Mouse (Mus musculus) Patski (cell line): ENCODE data around the gene 4930486L24Rik. TPM values are rescaled to one million over a fixed set of nuclear protein-coding genes. Genes with fewer than 3 reads are reported as not detected.

ENCODE experiments used
- ATAC-seq: fragments of 100-300 bp; one replicate; pipeline ENCODE4 v1.8.0; 2021
- CTCF ChIA-PET: fragments of 350-600 bp; sonication (Branson Sonifier 250); formaldehyde crosslinking; loops from one replicate; lab custom pipeline; 2022; ENCODE audit warnings: inconsistent platforms; lab: Charles Lee
- POLR2A ChIA-PET: fragments of 350-600 bp; sonication (Branson Sonifier 250); formaldehyde crosslinking; loops from one replicate; lab custom pipeline; 2022; ENCODE audit warnings: antibody characterized with exemption, inconsistent platforms; lab: Charles Lee
- DNase-seq: peaks from one replicate; pipeline ENCODE4 v3.0.0-alpha.2; 2011; ENCODE audit warnings: low read depth, low spot score
- H3K27me3 ChIP-seq: fragments of 371-371 bp; one replicate; pipeline ENCODE4 v1.5.1; 2021
- CTCF ChIP-seq: fragments of 100-300 bp; IDR thresholded peaks from one replicate; pipeline ENCODE4 v1.5.1; 2021
- in situ Hi-C: fragments of 300-500 bp; cut with MboI; formaldehyde crosslinking; loops from 3 replicates; pipeline ENCODE4 v1.11.1; 2018; ENCODE audit warnings: low pct_unique_long_range_greater_than_20kb, mixed read lengths
- polyA plus RNA-seq: library from polyadenylated mRNA; unstranded; gene quantifications from one replicate; pipeline ENCODE4 v1.2.3, GENCODE M21; 2021

Gene 4930486L24Rik
- polyA plus RNA-seq, 1 experiment from 2014 or later: 0.33 TPM

- DNase-seq: no peak
- no peak for ATAC-seq
- POLR2A ChIA-PET: no interaction called here
- in situ Hi-C loops: no loop called here
- peak; percentile 53 for TF ChIP-seq CTCF
- H3K27me3 ChIP-seq: no peaks in the 10 kb centered on the region
- CTCF ChIA-PET: interaction anchor here (0.7 to 1.6 kb wide), 3 partner anchors 9 to 415 kb away, joined by 3 to 4 read pairs (median 3); no protein-coding TSS in a partner anchor
Observed at GRCm38 (mm10) chr13:60826052-60826451, 38.2 kb downstream of the 4930486L24Rik start.

- DNase-seq: peak; percentile 17
- no peak for TF ChIP-seq CTCF
- no peaks in the 10 kb centered on the region for H3K27me3 ChIP-seq
- in situ Hi-C loops: no loop called here
- POLR2A ChIA-PET: no interaction called here
- CTCF ChIA-PET: interaction anchor here (1.1 to 2.4 kb wide), 4 partner anchors 16 to 74 kb away, joined by 3 to 14 read pairs (median 6); no protein-coding TSS in a partner anchor
- ATAC-seq: peak; percentile 35
Observed at GRCm38 (mm10) chr13:60820486-60821175, 43.6 kb downstream of the 4930486L24Rik start.

- peak; percentile 82 for TF ChIP-seq CTCF
- ChIA-PET CTCF (interaction anchor here (1.1 to 2.4 kb wide), 4 partner anchors 17 to 72 kb away, joined by 3 to 14 read pairs (median 6); no protein-coding TSS in a partner anchor), POLR2A (no interaction called here)
- DNase-seq (no peak), ATAC-seq (peak; percentile 39)
- in situ Hi-C loops: loop anchor here (5.0 kb wide), 1 partner anchor 57 kb away; no protein-coding TSS in a partner anchor
- no peaks in the 10 kb centered on the region for H3K27me3 ChIP-seq
Observed at GRCm38 (mm10) chr13:60819469-60819868, 44.8 kb downstream of the 4930486L24Rik start.

- ATAC-seq (no peak), DNase-seq (no peak)
- no peaks in the 10 kb centered on the region for H3K27me3 ChIP-seq
- TF ChIP-seq CTCF: no peak
- in situ Hi-C loops: no loop called here
- CTCF ChIA-PET: no interaction called here
- POLR2A ChIA-PET: interaction anchor here (0.6 kb wide), 1 partner anchor 951 kb away, joined by 4 read pairs; no protein-coding TSS in a partner anchor
Observed at GRCm38 (mm10) chr13:60813722-60814121, 50.6 kb downstream of the 4930486L24Rik start.

- DNase-seq (no peak), ATAC-seq (no peak)
- no peak for TF ChIP-seq CTCF
- in situ Hi-C loops: no loop called here
- ChIA-PET POLR2A (no interaction called here), CTCF (no interaction called here)
- H3K27me3 ChIP-seq: no peaks in the 10 kb centered on the region
Observed at GRCm38 (mm10) chr13:60812768-60813167, 51.5 kb downstream of the 4930486L24Rik start.

GRCm38 (mm10) chr13:60809690-60810089 is 54.6 kb downstream of the 4930486L24Rik start:
- TF ChIP-seq CTCF: no peak
- in situ Hi-C loops: no loop called here
- ChIA-PET POLR2A (no interaction called here), CTCF (no interaction called here)
- DNase-seq (no peak), ATAC-seq (no peak)
- H3K27me3 ChIP-seq: no peaks in the 10 kb centered on the region

GRCm38 (mm10) chr13:60802749-60803148 is 61.5 kb downstream of the 4930486L24Rik start, which contains the start of gene Ctsll3:
Ctsll3 (minus strand) TSS chr13:60802849.
- DNase-seq (no peak), ATAC-seq (no peak)
- no peak for TF ChIP-seq CTCF
- ChIA-PET POLR2A (no interaction called here), CTCF (interaction anchor here (1.5 kb wide), 1 partner anchor 44 kb away, joined by 4 read pairs; no protein-coding TSS in a partner anchor)
- H3K27me3 ChIP-seq: peaks cover 10% of the 10 kb centered on the region
- in situ Hi-C loops: no loop called here

Other genes with a start within 250 kb of the 4930486L24Rik start
- gene BC051665, start 78.1 kb downstream of the 4930486L24Rik start, polyA plus RNA-seq: not detected
- gene Ctsll3, start 61.6 kb downstream of the 4930486L24Rik start, polyA plus RNA-seq: not detected
- not detected for gene Gm49392, start 32.4 kb upstream of the 4930486L24Rik start, polyA plus RNA-seq
- 1.4 TPM for gene Ctla2b, start 33.0 kb upstream of the 4930486L24Rik start, polyA plus RNA-seq
- not detected for gene Tpbpb, start 40.4 kb upstream of the 4930486L24Rik start, polyA plus RNA-seq
- gene Gm49393, start 71.1 kb upstream of the 4930486L24Rik start, polyA plus RNA-seq: 0.15 TPM
- gene Gm49391, start 72.1 kb upstream of the 4930486L24Rik start, polyA plus RNA-seq: 0.32 TPM
- gene Ctla2a, start 72.2 kb upstream of the 4930486L24Rik start, polyA plus RNA-seq: 4.9 TPM
- gene Tpbpa, start 77.5 kb upstream of the 4930486L24Rik start, polyA plus RNA-seq: not detected
- gene Ctsj, start 141.5 kb upstream of the 4930486L24Rik start, polyA plus RNA-seq: not detected
- not detected for gene Ctsq, start 176.2 kb upstream of the 4930486L24Rik start, polyA plus RNA-seq